Mouse (Mus musculus) liver, embryonic 15.5 days (tissue): ENCODE data around the gene Cyp1a1. TPM values are rescaled to one million over a fixed set of nuclear protein-coding genes. Genes with fewer than 3 reads are reported as not detected.

ENCODE experiments used
- ATAC-seq: fragments of 200-750 bp; cut with Nextera tagmentation; 2 replicates; pipeline ENCODE4 v1.8.0; 2017; ENCODE audit warnings: moderate number of reproducible peaks, mild to moderate bottlenecking, moderate library complexity; ENCODE audit not compliant: insufficient read depth
- H3K27ac ChIP-seq: fragments of 300-500 bp; sonication (generic); replicated peaks from 2 replicates; pipeline ENCODE4 v1.5.1; 2015; ENCODE audit warnings: mild to moderate bottlenecking, inconsistent platforms
- H3K27me3 ChIP-seq: fragments of 300-500 bp; sonication (generic); 2 replicates; pipeline ENCODE4 v1.6.1; 2015; ENCODE audit warnings: mild to moderate bottlenecking, inconsistent platforms
- H3K36me3 ChIP-seq: fragments of 300-500 bp; sonication (generic); replicated peaks from 2 replicates; pipeline ENCODE4 v1.6.1; 2015; ENCODE audit warnings: moderate library complexity, mild to moderate bottlenecking, inconsistent platforms
- H3K4me1 ChIP-seq: fragments of 300-500 bp; sonication (generic); replicated peaks from 2 replicates; pipeline ENCODE4 v1.6.1; 2015; ENCODE audit warnings: inconsistent platforms
- H3K4me2 ChIP-seq: fragments of 300-500 bp; sonication (generic); 2 replicates; pipeline ENCODE4 v1.6.1; 2015; ENCODE audit warnings: moderate library complexity, mild to moderate bottlenecking, inconsistent platforms
- H3K4me3 ChIP-seq: fragments of 300-500 bp; sonication (generic); replicated peaks from 2 replicates; pipeline ENCODE4 v1.5.1; 2015; ENCODE audit warnings: mild to moderate bottlenecking, inconsistent platforms
- H3K9ac ChIP-seq: fragments of 300-500 bp; sonication (generic); 2 replicates; pipeline ENCODE4 v1.6.1; 2015; ENCODE audit warnings: moderate library complexity, mild to moderate bottlenecking, inconsistent platforms
- H3K9me3 ChIP-seq: fragments of 300-500 bp; sonication (generic); replicated peaks from 2 replicates; pipeline ENCODE4 v1.6.1; 2016; ENCODE audit warnings: inconsistent platforms
- WGBS: fragments of 180-500 bp; shearing (Covaris S2); methylation state at CpG from one replicate; pipeline ENCODE4 v1.1.7; 2015; ENCODE audit warnings: mixed read lengths; ENCODE audit not compliant: insufficient replicate concordance; 5-methylcytosine and 5-hydroxymethylcytosine counted together
- polyA plus RNA-seq: library from polyadenylated mRNA; unstranded; fragments of >200 nt; fragmentation: Nextera tagmentation; extraction: Ambion mirVana; gene quantifications from 2 replicates; pipeline ENCODE4 v1.2.1, GENCODE M21; 2015

The Cyp1a1 gene
- polyA plus RNA-seq, 1 experiment from 2014 or later = 0.13 TPM

DNA sequence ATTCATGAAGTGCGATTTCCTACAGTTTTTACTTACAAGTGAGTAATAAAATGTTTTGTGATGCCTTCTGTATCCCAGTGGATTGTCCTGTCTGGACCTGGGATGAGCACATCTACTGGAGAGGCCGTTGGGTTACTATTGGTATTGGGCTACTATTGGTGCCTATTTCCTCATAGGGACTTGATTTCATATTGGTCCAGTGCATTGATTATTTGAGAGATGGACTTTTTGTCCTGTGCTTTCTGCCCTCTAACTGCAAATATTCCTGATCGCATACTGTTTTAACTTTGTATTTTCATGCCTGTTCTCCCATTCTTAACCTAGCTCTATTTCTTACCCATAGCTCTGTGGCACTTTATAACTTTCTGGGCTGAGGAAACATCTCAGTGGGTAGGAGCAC is 37.0 kb downstream of the Cyp1a1 start:
- ATAC-seq = no peak
- no peak overlapping the region for H3K27ac ChIP-seq
- no peak overlapping the region for H3K4me2 ChIP-seq
- H3K4me3 ChIP-seq = no peak overlapping the region
- no peak overlapping the region for H3K9ac ChIP-seq
- 81% methylated on average over 3 of the region's 3 CpGs for WGBS
- no peaks in the 10 kb centered on the region for H3K9me3 ChIP-seq
- peaks cover 24% of the 10 kb centered on the region for H3K4me1 ChIP-seq
- H3K36me3 ChIP-seq = peaks cover 50% of the 10 kb centered on the region
- H3K27me3 ChIP-seq = no peaks in the 10 kb centered on the region

DNA sequence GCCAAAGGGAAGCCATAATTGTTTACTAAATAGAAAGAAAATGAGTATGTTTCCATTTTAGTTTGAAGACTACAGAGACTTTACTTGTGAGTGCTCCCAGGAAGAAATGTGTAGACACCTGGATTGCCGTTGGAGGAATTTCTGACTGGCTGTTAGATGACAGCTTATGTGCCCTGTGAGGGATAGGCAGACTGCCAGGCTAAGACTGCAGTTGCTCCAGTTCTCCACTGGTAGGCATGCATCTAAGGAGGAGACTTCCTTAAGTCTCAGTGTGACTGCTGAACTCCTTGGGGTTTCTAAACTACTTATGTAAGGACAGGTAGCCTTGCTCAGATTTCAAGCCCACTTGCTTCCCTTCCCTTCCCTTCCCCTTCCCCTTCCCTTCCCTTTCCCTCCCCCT is 40.6 kb downstream of the Cyp1a1 start:
- H3K4me1 ChIP-seq = peaks cover 16% of the 10 kb centered on the region
- H3K9me3 ChIP-seq = no peaks in the 10 kb centered on the region
- H3K27me3 ChIP-seq = no peaks in the 10 kb centered on the region
- ATAC-seq = no peak
- H3K4me2 ChIP-seq = no peak overlapping the region
- H3K4me3 ChIP-seq = no peak overlapping the region
- no peak overlapping the region for H3K9ac ChIP-seq
- peaks cover 49% of the 10 kb centered on the region for H3K36me3 ChIP-seq
- H3K27ac ChIP-seq = no peak overlapping the region
- 85% methylated on average over 1 of the region's 1 CpGs for WGBS

DNA sequence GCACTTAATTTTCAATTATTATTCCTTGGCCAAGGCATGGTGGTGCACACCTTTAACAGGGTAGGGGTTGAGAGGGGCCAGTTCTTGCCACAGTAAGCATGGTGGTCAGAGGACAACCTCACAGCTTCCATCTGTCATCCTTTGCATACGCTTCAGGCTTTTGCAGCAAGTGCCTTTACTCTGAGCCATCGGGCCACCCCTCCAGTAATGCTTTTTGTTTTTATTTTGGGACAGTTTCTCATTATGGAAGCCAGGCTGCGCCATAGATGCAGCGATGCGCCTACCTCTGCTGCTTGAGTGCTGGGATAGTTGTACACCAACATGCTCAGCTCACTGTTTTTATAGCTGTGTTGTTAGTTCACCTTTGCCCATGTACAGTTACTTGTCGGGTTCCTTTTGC is 45.9 kb downstream of the Cyp1a1 start:
- no peak for ATAC-seq
- no peak overlapping the region for H3K4me2 ChIP-seq
- H3K27me3 ChIP-seq = no peaks in the 10 kb centered on the region
- no peak overlapping the region for H3K27ac ChIP-seq
- H3K9me3 ChIP-seq = no peaks in the 10 kb centered on the region
- H3K9ac ChIP-seq = no peak overlapping the region
- WGBS = 88% methylated on average over 6 of the region's 6 CpGs
- no peak overlapping the region for H3K4me3 ChIP-seq
- H3K4me1 ChIP-seq = no peaks in the 10 kb centered on the region; the same call in 1 of the 2 replicates
- peaks cover 41% of the 10 kb centered on the region for H3K36me3 ChIP-seq

DNA sequence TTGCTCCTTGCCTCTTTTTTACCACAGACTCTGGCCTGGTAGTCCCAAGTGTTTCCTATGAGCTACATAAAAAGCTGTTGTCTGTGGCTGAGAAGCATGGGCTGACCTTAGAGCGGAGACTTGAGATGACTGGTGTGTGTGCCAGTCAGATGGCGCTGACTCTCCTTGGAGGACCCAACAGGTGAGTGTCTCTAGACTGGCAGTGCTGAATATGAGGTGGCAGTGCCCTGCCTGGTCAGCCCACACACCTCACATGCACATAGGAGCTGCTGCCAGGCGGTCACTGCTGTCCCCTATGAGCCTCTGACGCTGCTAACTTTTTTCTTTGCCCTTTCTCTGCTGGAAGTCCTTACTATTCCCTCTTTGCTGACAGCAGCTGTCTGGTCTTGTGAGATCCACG is 52.1 kb downstream of the Cyp1a1 start:
- H3K27ac ChIP-seq = no peak overlapping the region
- no peak overlapping the region for H3K4me3 ChIP-seq
- no peaks in the 10 kb centered on the region; the same call in 1 of the 2 replicates for H3K4me1 ChIP-seq
- no peak overlapping the region for H3K9ac ChIP-seq
- WGBS = 83% methylated on average over 5 of the region's 5 CpGs
- ATAC-seq = no peak
- no peaks in the 10 kb centered on the region for H3K9me3 ChIP-seq
- no peak overlapping the region for H3K4me2 ChIP-seq
- no peaks in the 10 kb centered on the region for H3K27me3 ChIP-seq
- peaks cover 57% of the 10 kb centered on the region for H3K36me3 ChIP-seq

DNA sequence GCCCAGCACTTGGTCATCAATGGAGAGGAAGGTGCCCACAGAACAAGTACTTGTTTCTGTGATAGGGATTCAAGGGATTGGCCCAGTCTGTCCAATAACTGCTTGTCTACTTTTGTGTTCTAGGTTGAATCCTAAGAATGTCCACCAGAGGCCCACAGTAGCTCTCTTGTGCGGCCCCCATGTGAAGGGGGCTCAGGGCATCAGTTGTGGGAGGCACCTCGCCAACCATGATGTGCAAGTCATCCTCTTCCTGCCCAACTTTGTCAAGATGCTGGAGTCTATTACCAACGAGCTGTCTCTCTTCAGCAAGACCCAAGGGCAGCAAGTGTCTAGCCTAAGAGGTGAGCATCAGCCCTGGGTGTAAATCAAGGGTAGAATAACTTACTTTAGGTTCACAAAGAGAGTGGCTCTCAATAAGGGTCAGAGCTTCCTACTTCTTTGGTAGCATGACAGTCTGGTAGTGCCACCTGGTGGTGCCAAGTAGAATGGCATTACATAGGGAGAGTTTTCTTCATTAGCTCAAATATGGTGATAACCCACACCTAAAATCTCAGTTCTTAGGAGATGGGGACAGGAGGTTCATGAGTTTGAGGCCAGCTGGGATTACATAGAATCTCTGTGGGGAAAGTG is 56.8 kb downstream of the Cyp1a1 start:
- no peaks in the 10 kb centered on the region for H3K27me3 ChIP-seq

DNA sequence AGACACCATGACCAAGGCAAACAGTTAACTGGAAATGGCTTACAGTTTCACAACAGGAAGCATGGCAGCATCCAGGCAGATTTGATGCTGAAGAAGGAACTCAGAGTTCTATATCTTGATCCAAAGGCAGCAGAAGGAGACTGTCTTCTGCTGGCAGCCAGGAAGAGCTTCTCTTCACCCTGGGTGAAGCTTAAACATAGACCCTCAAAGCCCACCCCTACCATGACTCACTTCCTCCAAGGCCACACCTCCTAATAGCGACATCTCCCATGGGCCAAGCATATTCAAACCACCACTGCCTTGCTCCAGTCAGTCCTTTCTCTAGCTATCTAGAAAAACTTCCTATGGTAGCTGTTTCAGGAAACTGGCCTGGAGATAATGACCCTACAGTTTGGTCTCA is 59.3 kb downstream of the Cyp1a1 start:
- WGBS = 62% methylated on average over 1 of the region's 1 CpGs
- no peak overlapping the region for H3K27ac ChIP-seq
- no peaks in the 10 kb centered on the region for H3K4me1 ChIP-seq
- no peaks in the 10 kb centered on the region for H3K9me3 ChIP-seq
- H3K9ac ChIP-seq = no peak overlapping the region
- H3K4me3 ChIP-seq = no peak overlapping the region
- peaks cover 99% of the 10 kb centered on the region for H3K36me3 ChIP-seq
- no peak for ATAC-seq
- H3K27me3 ChIP-seq = no peaks in the 10 kb centered on the region
- no peak overlapping the region for H3K4me2 ChIP-seq

More for the DNA sequence above, 56.8 kb downstream of the Cyp1a1 start:
- Histone ChIP-seq H3K9me3 (no peaks in the 10 kb centered on the region), H3K36me3 (peaks cover 96% of the 10 kb centered on the region), H3K27ac (no peak overlapping the region), H3K9ac (no peak overlapping the region), H3K4me3 (no peak overlapping the region), H3K4me2 (no peak overlapping the region), H3K4me1 (no peaks in the 10 kb centered on the region)
- ATAC-seq = no peak
- WGBS = 43% methylated on average over 3 of the region's 3 CpGs

DNA sequence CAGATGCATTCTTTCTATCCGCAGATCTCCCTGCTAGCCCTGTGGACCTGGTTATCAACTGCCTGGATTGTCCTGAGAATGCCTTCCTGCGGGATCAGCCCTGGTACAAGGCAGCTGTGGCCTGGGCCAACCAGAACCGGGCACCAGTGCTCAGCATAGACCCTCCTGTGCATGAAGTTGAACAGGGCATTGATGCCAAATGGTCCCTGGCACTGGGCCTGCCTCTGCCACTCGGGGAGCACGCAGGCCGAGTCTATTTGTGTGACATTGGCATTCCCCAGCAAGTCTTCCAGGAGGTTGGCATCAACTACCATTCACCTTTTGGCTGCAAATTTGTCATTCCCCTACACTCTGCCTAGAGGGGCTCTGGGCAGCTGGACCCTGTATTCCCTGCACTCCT is 60.4 kb downstream of the Cyp1a1 start:
- 95% methylated on average over 6 of the region's 6 CpGs for WGBS
- Histone ChIP-seq H3K9me3 (no peaks in the 10 kb centered on the region), H3K4me2 (no peak overlapping the region), H3K27ac (no peak overlapping the region), H3K27me3 (no peaks in the 10 kb centered on the region), H3K9ac (no peak overlapping the region), H3K36me3 (peaks cover 99% of the 10 kb centered on the region), H3K4me3 (no peak overlapping the region), H3K4me1 (no peaks in the 10 kb centered on the region)
- no peak for ATAC-seq

DNA sequence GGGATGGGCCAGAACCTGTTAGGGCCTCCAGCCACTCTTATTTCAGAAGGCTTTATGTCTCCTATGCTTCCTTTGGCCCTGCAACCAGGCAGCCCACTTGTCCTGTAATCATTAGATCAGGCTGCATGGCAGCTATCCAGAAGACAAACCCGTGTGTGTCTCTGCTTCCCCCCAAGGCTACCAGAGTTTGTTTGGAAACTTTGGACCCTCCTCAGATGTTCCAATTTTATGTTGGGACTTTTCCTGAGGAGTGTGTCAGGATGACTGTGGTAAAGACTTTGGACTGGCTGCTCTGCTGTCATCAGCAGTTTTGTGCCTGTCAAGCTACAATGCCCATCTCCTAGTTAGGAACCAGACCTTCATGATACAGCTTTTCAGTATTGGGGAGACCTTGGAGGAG is 61.1 kb downstream of the Cyp1a1 start:
- Histone ChIP-seq H3K4me2 (no peak overlapping the region), H3K27me3 (no peaks in the 10 kb centered on the region), H3K4me3 (no peak overlapping the region), H3K27ac (no peak overlapping the region), H3K9me3 (no peaks in the 10 kb centered on the region), H3K36me3 (peaks cover 100% of the 10 kb centered on the region), H3K9ac (no peak overlapping the region), H3K4me1 (no peaks in the 10 kb centered on the region)
- 65% methylated on average over 1 of the region's 1 CpGs for WGBS
- no peak for ATAC-seq

DNA sequence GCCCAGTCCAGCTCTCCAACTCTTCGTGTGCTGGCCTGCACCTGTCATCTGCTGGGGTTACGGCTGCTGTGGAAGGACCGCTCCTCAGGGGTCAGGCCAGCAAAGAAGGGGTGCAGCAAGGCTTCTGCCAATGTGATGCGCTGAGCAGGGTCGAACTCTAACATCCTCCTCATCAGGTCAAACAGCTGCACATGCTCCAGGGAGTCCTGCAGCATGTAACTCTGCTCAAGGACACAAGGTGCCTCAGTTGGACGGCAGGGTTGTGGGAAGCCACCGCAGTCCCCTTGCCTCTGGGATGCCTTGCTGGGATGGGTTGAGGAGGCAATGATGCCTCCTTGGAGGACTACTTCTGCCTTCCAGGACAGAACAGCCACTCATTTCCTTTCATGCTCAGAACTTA is 63.2 kb downstream of the Cyp1a1 start:
- no peaks in the 10 kb centered on the region for H3K27me3 ChIP-seq
- 87% methylated on average over 7 of the region's 7 CpGs for WGBS
- peaks cover 100% of the 10 kb centered on the region for H3K36me3 ChIP-seq
- no peak overlapping the region for H3K4me2 ChIP-seq
- no peak overlapping the region for H3K9ac ChIP-seq
- H3K4me3 ChIP-seq = no peak overlapping the region
- no peaks in the 10 kb centered on the region for H3K4me1 ChIP-seq
- H3K27ac ChIP-seq = no peak overlapping the region; the same call in 1 of the 2 replicates
- H3K9me3 ChIP-seq = no peaks in the 10 kb centered on the region
- no peak for ATAC-seq

Other genes with a start within 250 kb of the Cyp1a1 start
- 8.9 and 10.5 TPM in 2 replicates for gene Ppcdc, start 247.8 kb upstream of the Cyp1a1 start, polyA plus RNA-seq
- 7.7 and 8.1 TPM in 2 replicates for gene Scamp5, start 219.9 kb upstream of the Cyp1a1 start, polyA plus RNA-seq
- gene Rpp25, start 183.9 kb upstream of the Cyp1a1 start, polyA plus RNA-seq = 0.39 and 0.64 TPM in 2 replicates
- gene Cox5a, start 166.7 kb upstream of the Cyp1a1 start, polyA plus RNA-seq = 249 and 287 TPM in 2 replicates
- gene Fam219b, start 150.4 kb upstream of the Cyp1a1 start, polyA plus RNA-seq = 6.1 and 6.5 TPM in 2 replicates
- 11.9 and 12.5 TPM in 2 replicates for gene Mpi, start 135.2 kb upstream of the Cyp1a1 start, polyA plus RNA-seq
- 24.9 and 25.7 TPM in 2 replicates for gene Scamp2, start 127.0 kb upstream of the Cyp1a1 start, polyA plus RNA-seq
- gene Ulk3, start 98.5 kb upstream of the Cyp1a1 start, polyA plus RNA-seq = 3.5 and 4.4 TPM in 2 replicates
- gene Cplx3, start 81.6 kb upstream of the Cyp1a1 start, polyA plus RNA-seq = not detected in 2 replicates
- gene Lman1l, start 67.2 kb upstream of the Cyp1a1 start, polyA plus RNA-seq = not detected in 2 replicates
- gene Csk, start 34.3 kb upstream of the Cyp1a1 start, polyA plus RNA-seq = 15.4 and 15.9 TPM in 2 replicates
- 0.14 and 0.15 TPM in 2 replicates for gene Cyp1a2, start 4.2 kb upstream of the Cyp1a1 start, polyA plus RNA-seq
- gene Edc3, start 20.6 kb downstream of the Cyp1a1 start, polyA plus RNA-seq = 13.8 and 16.2 TPM in 2 replicates
- gene Clk3, start 77.9 kb downstream of the Cyp1a1 start, polyA plus RNA-seq = 105 and 129 TPM in 2 replicates
- gene Arid3b, start 148.9 kb downstream of the Cyp1a1 start, polyA plus RNA-seq = 10.5 and 11.3 TPM in 2 replicates
- gene Ubl7, start 223.1 kb downstream of the Cyp1a1 start, polyA plus RNA-seq = 50.7 and 52.4 TPM in 2 replicates